Mouse (Mus musculus): Measurements from ENCODE around the gene Defa25.
"Not testable (repeated sequence)": the region's sequence is repeated elsewhere in the genome, so short reads cannot be mapped to it uniquely, and the experiment has no call there.

GRCm38 (mm10) chr8:21134342-21134741 is 50.1 kb downstream of the Defa25 start, which contains the start of gene Defa30:
- not testable (repeated sequence) for TF ChIP-seq MAFK (IDR thresholded peaks at IDR 0.05; ENCODE audit: insufficient read depth, low read depth, low read length); CHD2 (IDR thresholded peaks at IDR 0.05; ENCODE audit: low read depth, low read length)

Measured in ES-E14 (cell line).